Comparison of ENCODE assay signal across 1 mouse cellular context in genomic region chr13:43778971-43779370, GRCm38 (mm10).
TF ChIP-seq lines count a peak whose summit lies in the region.

No protein-coding gene starts in this region.

TF ChIP-seq in CH12.LX, 34 proteins besides CTCF, POLR2A, EP300 and RAD21 (continued from another document):
- TF ChIP-seq MAFK (IDR thresholded peaks at IDR 0.05; ENCODE audit: insufficient replicate concordance, low read length) (peak; percentile 58; the same call in 1 of the 2 replicates), ZNF384 (IDR thresholded peaks at IDR 0.05; ENCODE audit: low read depth, low read length) (peak; percentile 87), BHLHE40 (IDR thresholded peaks at IDR 0.05; ENCODE audit: low read depth, low read length) (peak; percentile 73), POLR2AphosphoS2 (IDR thresholded peaks at IDR 0.05; ENCODE audit: low read depth, low read length) (no peak), ZC3H11A (IDR thresholded peaks at IDR 0.05; ENCODE audit: low read depth, low read length) (no peak)
